Mouse (Mus musculus): ENCODE results near the gene 7420426K07Rik.

DNA sequence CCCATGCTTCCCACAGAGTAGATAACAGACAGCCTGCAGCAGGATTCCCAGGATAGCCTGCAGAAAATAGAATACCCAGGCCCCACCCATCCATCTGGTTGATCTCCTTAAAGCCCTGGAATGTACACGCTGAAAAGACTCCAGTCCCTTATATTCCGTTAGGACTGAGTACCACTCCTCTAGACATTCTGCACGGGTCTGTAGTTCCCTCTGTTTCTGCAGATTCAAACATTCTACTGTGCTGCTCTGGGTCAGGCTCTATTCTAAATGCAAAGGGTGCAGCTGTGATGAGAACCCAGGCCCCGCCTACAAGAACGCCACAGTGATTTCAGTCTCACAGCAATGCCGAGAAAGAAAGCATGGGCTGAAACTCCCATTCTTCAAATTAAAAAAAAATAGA lies 20.2 kb downstream of the 7420426K07Rik start:
- TF ChIP-seq CTCF (IDR thresholded peaks at IDR 0.05; ENCODE audit: borderline replicate concordance, insufficient read depth, low read length): no peak
- no peak for TF ChIP-seq POLR2A (IDR thresholded peaks at IDR 0.05; ENCODE audit: low read depth, low read length)
